Mouse (Mus musculus) right cerebral cortex, postnatal 10 days (tissue): ENCODE data around the gene Tmem79.
"Not testable (repeated sequence)": the region's sequence is repeated elsewhere in the genome, so short reads cannot be mapped to it uniquely, and the experiment has no call there.

Experiments
- DNase-seq, 2 experiments: peaks; one replicate each; pipeline ENCODE4 v3.0.0; 2021; ENCODE audit warnings: low spot score in 2 of 2

Tmem79 gene

GRCm38 (mm10) chr3:88354396-88355165 lies 18.6 kb upstream of the Tmem79 start:
- DNase-seq: peak in 1 of 2 experiments; percentile 54

- no peak for DNase-seq
Measured at GRCm38 (mm10) chr3:88352907-88353306, 17.0 kb upstream of the Tmem79 start.

- no peak for DNase-seq
Measured at GRCm38 (mm10) chr3:88350732-88351131, 14.8 kb upstream of the Tmem79 start.

- no peak for DNase-seq
Measured at GRCm38 (mm10) chr3:88339006-88339405, 3.1 kb upstream of the Tmem79 start.

- no peak for DNase-seq
Measured at GRCm38 (mm10) chr3:88338316-88338715, 2.4 kb upstream of the Tmem79 start.

GRCm38 (mm10) chr3:88337367-88338020 lies 1.5 kb upstream of the Tmem79 start:
- DNase-seq: no peak

GRCm38 (mm10) chr3:88335436-88336053 lies 403 bp downstream of the Tmem79 start:
- DNase-seq: no peak

- DNase-seq: no peak
Measured at GRCm38 (mm10) chr3:88334902-88335435, 979 bp downstream of the Tmem79 start.

- no peak for DNase-seq
Measured at GRCm38 (mm10) chr3:88334029-88334658, 1.8 kb downstream of the Tmem79 start.

GRCm38 (mm10) chr3:88331282-88331681 lies 4.7 kb downstream of the Tmem79 start:
- DNase-seq: no peak

GRCm38 (mm10) chr3:88328956-88329355 lies 7.0 kb downstream of the Tmem79 start:
- DNase-seq: no peak

GRCm38 (mm10) chr3:88324951-88325405 lies 11.0 kb downstream of the Tmem79 start, which contains the start of gene Glmp:
TSS of gene Glmp (plus strand) at chr3:88325023.
- DNase-seq: peak; percentile 72 to 78

GRCm38 (mm10) chr3:88299172-88299571 lies 36.8 kb downstream of the Tmem79 start:
- DNase-seq: no peak

GRCm38 (mm10) chr3:88297321-88297851 lies 38.6 kb downstream of the Tmem79 start:
- DNase-seq: peak; percentile 73 to 82

- peak; percentile 98 to 99 for DNase-seq
Measured at GRCm38 (mm10) chr3:88296561-88297318, 39.2 kb downstream of the Tmem79 start, which contains the start of the genes Tsacc and Cct3. TSS of gene Tsacc (minus strand) at chr3:88296999. TSS of gene Cct3 (plus strand) at chr3:88297116.

- DNase-seq: peak in 1 of 2 experiments; percentile 28
Measured at GRCm38 (mm10) chr3:88296110-88296560, 39.8 kb downstream of the Tmem79 start.

- DNase-seq: not testable (repeated sequence)
Measured at GRCm38 (mm10) chr3:88295272-88295671, 40.7 kb downstream of the Tmem79 start.

GRCm38 (mm10) chr3:88291970-88292369 lies 44.0 kb downstream of the Tmem79 start:
- DNase-seq: no peak

- DNase-seq: not testable (repeated sequence)
Measured at GRCm38 (mm10) chr3:88288133-88288713, 47.7 kb downstream of the Tmem79 start.

GRCm38 (mm10) chr3:88287110-88287509 lies 48.8 kb downstream of the Tmem79 start, which contains the start of gene Gm38392:
TSS of gene Gm38392 (minus strand) at chr3:88287210.
- DNase-seq: no peak
